Mouse (Mus musculus) hindbrain, embryonic 11.5 days (tissue): Measurements from ENCODE around the gene Spata48. TPM values are rescaled to one million over a fixed set of nuclear protein-coding genes. Genes with fewer than 3 reads are reported as not detected.

Experiments
- ATAC-seq: fragments of 200-750 bp; cut with Nextera tagmentation; 2 replicates; pipeline ENCODE4 v1.8.0; 2017; ENCODE audit warnings: mild to moderate bottlenecking, moderate TSS enrichment, moderate library complexity; ENCODE audit not compliant: low FRiP score
- DNase-seq: peaks from one replicate; pipeline ENCODE4 v3.0.0-alpha.2; 2015; ENCODE audit warnings: low spot score
- H3K27ac ChIP-seq: fragments of 300-500 bp; sonication (generic); 2 replicates; pipeline ENCODE4 v1.5.1; 2014; ENCODE audit warnings: mild to moderate bottlenecking, low read depth, low read length
- H3K27me3 ChIP-seq: fragments of 300-500 bp; sonication (generic); 2 replicates; pipeline ENCODE4 v1.6.1; 2014; ENCODE audit warnings: mild to moderate bottlenecking, low read length, moderate library complexity, mixed read lengths; ENCODE audit not compliant: control insufficient read depth, insufficient read depth
- H3K36me3 ChIP-seq: fragments of 300-500 bp; sonication (generic); 2 replicates; pipeline ENCODE4 v1.6.1; 2014; ENCODE audit warnings: mild to moderate bottlenecking, low read length, moderate library complexity, mixed read lengths; ENCODE audit not compliant: control insufficient read depth, insufficient read depth
- H3K4me1 ChIP-seq: fragments of 300-500 bp; sonication (generic); replicated peaks from 2 replicates; pipeline ENCODE4 v1.6.1; 2014; ENCODE audit warnings: low read length, mixed read lengths; ENCODE audit not compliant: control insufficient read depth, insufficient read depth
- H3K4me2 ChIP-seq: fragments of 300-500 bp; sonication (generic); replicated peaks from 2 replicates; pipeline ENCODE4 v1.6.1; 2014; ENCODE audit warnings: mild to moderate bottlenecking, low read depth, low read length
- H3K4me3 ChIP-seq: fragments of 300-500 bp; sonication (generic); 2 replicates; pipeline ENCODE4 v1.5.1; 2014; ENCODE audit warnings: low read depth, low read length
- H3K9ac ChIP-seq: fragments of 300-500 bp; sonication (generic); 2 replicates; pipeline ENCODE4 v1.6.1; 2014; ENCODE audit warnings: low read depth, low read length
- H3K9me3 ChIP-seq: fragments of 300-500 bp; sonication (generic); 2 replicates; pipeline ENCODE4 v1.6.1; 2016; ENCODE audit warnings: low read length; ENCODE audit not compliant: control insufficient read depth
- WGBS: fragments of 180-500 bp; shearing (Covaris S2); extraction: QIAGEN DNeasy Blood & Tissue Kit; methylation state at CpG from one replicate; pipeline ENCODE4 v1.1.7; 2014; 5-methylcytosine and 5-hydroxymethylcytosine counted together
- polyA plus RNA-seq: library from polyadenylated mRNA; unstranded; fragments of >200 nt; fragmentation: Nextera tagmentation; extraction: Ambion mirVana; gene quantifications from 2 replicates; pipeline ENCODE4 v1.2.1, GENCODE M21; 2014

Spata48 gene
- polyA plus RNA-seq, 1 experiment from 2014 or later = 1.6 TPM

- no peaks in the 10 kb centered on the region for H3K27me3 ChIP-seq
- no peaks in the 10 kb centered on the region for H3K4me1 ChIP-seq
- H3K27ac ChIP-seq = no peak overlapping the region
- H3K4me2 ChIP-seq = no peak overlapping the region
- no peaks in the 10 kb centered on the region for H3K36me3 ChIP-seq
- no peaks in the 10 kb centered on the region for H3K9me3 ChIP-seq
- WGBS = 90% methylated on average over 1 of the region's 1 CpGs
- no peak for DNase-seq
- no peak overlapping the region for H3K4me3 ChIP-seq
- ATAC-seq = no peak
- no peak overlapping the region for H3K9ac ChIP-seq
Measured at GRCm38 (mm10) chr11:11556186-11556585, 94.3 kb downstream of the Spata48 start.

- no peak overlapping the region for H3K9ac ChIP-seq
- WGBS = 49% methylated on average over 11 of the region's 11 CpGs
- no peaks in the 10 kb centered on the region for H3K4me1 ChIP-seq
- H3K4me2 ChIP-seq = no peak overlapping the region
- ATAC-seq = peak; percentile 17; the same call in 1 of the 2 replicates
- H3K9me3 ChIP-seq = no peaks in the 10 kb centered on the region
- no peak overlapping the region for H3K27ac ChIP-seq
- H3K27me3 ChIP-seq = no peaks in the 10 kb centered on the region
- H3K36me3 ChIP-seq = no peaks in the 10 kb centered on the region
- peak; percentile 69 for DNase-seq
- H3K4me3 ChIP-seq = no peak overlapping the region
Measured at GRCm38 (mm10) chr11:11557173-11557967, 95.5 kb downstream of the Spata48 start.

- no peaks in the 10 kb centered on the region for H3K9me3 ChIP-seq
- H3K4me3 ChIP-seq = no peak overlapping the region
- DNase-seq (no peak), ATAC-seq (no peak)
- 82% methylated on average over 3 of the region's 3 CpGs for whole genome bisulfite sequencing
- H3K36me3 ChIP-seq = no peaks in the 10 kb centered on the region
- H3K27me3 ChIP-seq = no peaks in the 10 kb centered on the region
- no peak overlapping the region for H3K4me2 ChIP-seq
- H3K4me1 ChIP-seq = no peaks in the 10 kb centered on the region
- no peak overlapping the region for H3K27ac ChIP-seq
- H3K9ac ChIP-seq = no peak overlapping the region
Measured at GRCm38 (mm10) chr11:11558662-11559061, 96.8 kb downstream of the Spata48 start.

GRCm38 (mm10) chr11:11559099-11559686 lies 97.3 kb downstream of the Spata48 start:
- H3K4me1 ChIP-seq = no peaks in the 10 kb centered on the region
- no peaks in the 10 kb centered on the region for H3K36me3 ChIP-seq
- no peak overlapping the region for H3K4me3 ChIP-seq
- DNase-seq (no peak), ATAC-seq (no peak)
- H3K4me2 ChIP-seq = no peak overlapping the region
- no peak overlapping the region for H3K27ac ChIP-seq
- no peak overlapping the region for H3K9ac ChIP-seq
- WGBS = 90% methylated on average over 7 of the region's 7 CpGs
- no peaks in the 10 kb centered on the region for H3K27me3 ChIP-seq
- H3K9me3 ChIP-seq = no peaks in the 10 kb centered on the region

GRCm38 (mm10) chr11:11561118-11561517 lies 99.2 kb downstream of the Spata48 start:
- Histone ChIP-seq H3K4me1 (no peaks in the 10 kb centered on the region), H3K9me3 (no peaks in the 10 kb centered on the region), H3K4me3 (no peak overlapping the region), H3K27me3 (no peaks in the 10 kb centered on the region), H3K36me3 (no peaks in the 10 kb centered on the region), H3K4me2 (no peak overlapping the region), H3K27ac (no peak overlapping the region), H3K9ac (no peak overlapping the region)
- DNase-seq (no peak), ATAC-seq (no peak)
- WGBS = 95% methylated on average over 6 of the region's 6 CpGs

- 83% methylated on average over 7 of the region's 7 CpGs for WGBS
- Histone ChIP-seq H3K4me1 (no peaks in the 10 kb centered on the region), H3K36me3 (no peaks in the 10 kb centered on the region), H3K4me3 (no peak overlapping the region), H3K27ac (no peak overlapping the region), H3K9ac (no peak overlapping the region), H3K4me2 (no peak overlapping the region), H3K27me3 (no peaks in the 10 kb centered on the region), H3K9me3 (no peaks in the 10 kb centered on the region)
- DNase-seq (no peak), ATAC-seq (no peak)
Measured at GRCm38 (mm10) chr11:11564266-11565044, 102.6 kb downstream of the Spata48 start.

Other genes with a start within 250 kb of the Spata48 start
- 0.47 and 0.73 TPM in 2 replicates for gene Zpbp, start 314 bp downstream of the Spata48 start, polyA plus RNA-seq
- not detected in 2 replicates for gene 4930512M02Rik, start 165.7 kb downstream of the Spata48 start, polyA plus RNA-seq
- gene Ikzf1, start 222.9 kb downstream of the Spata48 start, polyA plus RNA-seq = 2.3 and 3.5 TPM in 2 replicates